In the genomic region with DNA sequence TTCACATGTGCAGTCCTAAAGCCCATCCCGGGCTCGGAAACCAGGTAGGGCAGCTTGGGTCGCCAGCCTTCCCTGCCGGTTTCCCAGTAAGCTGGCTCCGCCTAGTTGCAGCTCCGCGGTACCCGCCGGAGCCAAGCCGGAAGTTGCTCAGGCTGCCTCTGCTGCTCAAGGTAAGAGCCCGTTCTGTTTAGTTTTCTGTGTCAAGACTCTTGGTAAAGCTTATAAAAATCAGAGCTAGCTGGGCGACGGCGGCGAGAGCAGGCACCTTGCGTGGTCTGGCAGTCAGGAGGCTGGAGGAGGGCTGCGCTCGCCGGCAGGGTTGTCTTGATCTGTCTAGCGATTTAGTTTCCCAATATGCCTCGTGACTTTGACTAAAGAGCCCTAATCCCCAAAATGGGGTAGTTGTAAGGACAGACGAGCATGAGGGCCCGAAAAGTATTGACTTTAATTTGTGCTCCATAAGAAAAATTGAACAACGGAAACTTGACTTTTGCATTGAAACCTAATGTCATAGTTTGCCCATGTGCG, we compare ENCODE assay signal across 8 mouse cellular contexts. TPM values are rescaled to one million over a fixed set of nuclear protein-coding genes. Genes with fewer than 3 reads are reported as not detected.
DNase-seq lines count a peak whose midpoint lies in the region; ATAC-seq and TF ChIP-seq lines count a peak whose summit lies in the region.

No protein-coding gene starts in this region.

- H3K9me3 ChIP-seq in G1E (replicated peaks) = no peaks in the 10 kb centered on the region
- no peaks in the 10 kb centered on the region for H3K9me3 ChIP-seq in forebrain, embryonic 16.5 days (ENCODE audit: control insufficient read depth, low read length)
- H3K9me3 ChIP-seq in lung, embryonic 15.5 days = no peaks in the 10 kb centered on the region

- H3K4me2 ChIP-seq in forebrain, embryonic 16.5 days (ENCODE audit: low read length) = peak overlapping the region; percentile 81
- H3K4me2 ChIP-seq in lung, embryonic 15.5 days = peak overlapping the region; percentile 82

- H3K27ac ChIP-seq in forebrain, embryonic 16.5 days (ENCODE audit: low read length) = no peak overlapping the region
- peak overlapping the region; percentile 73 for H3K27ac ChIP-seq in lung, embryonic 15.5 days

- DNase-seq in G1E (ENCODE audit: low spot score) = peak; percentile 56
- peak; percentile 0 for DNase-seq in cerebellum, adult 11 months
- peak; percentile 5 to 21 for DNase-seq in layer of hippocampus, adult 8-10 months (ENCODE audit: low spot score in 2 of 2)
- DNase-seq in testis, postnatal 10 days (ENCODE audit: low spot score) = peak; percentile 60

- peaks cover 17% of the 10 kb centered on the region for H3K36me3 ChIP-seq in G1E (replicated peaks)
- no peaks in the 10 kb centered on the region for H3K36me3 ChIP-seq in forebrain, embryonic 16.5 days (ENCODE audit: control insufficient read depth, insufficient read depth)
- no peaks in the 10 kb centered on the region for H3K36me3 ChIP-seq in lung, embryonic 15.5 days

- peaks cover 52% of the 10 kb centered on the region for H3K4me1 ChIP-seq in G1E (ENCODE audit: insufficient read depth, low read depth, low read length)
- peaks cover 4% of the 10 kb centered on the region for H3K4me1 ChIP-seq in forebrain, embryonic 16.5 days (replicated peaks; ENCODE audit: control insufficient read depth, insufficient read depth, low read length)
- peaks cover 5% of the 10 kb centered on the region for H3K4me1 ChIP-seq in lung, embryonic 15.5 days

- H3K4me3 ChIP-seq in G1E (ENCODE audit: low read depth, low read length) = peak overlapping the region; percentile 80
- peak overlapping the region; percentile 58 for H3K4me3 ChIP-seq in forebrain, embryonic 16.5 days (replicated peaks; ENCODE audit: low read length)
- peak overlapping the region; percentile 51 for H3K4me3 ChIP-seq in lung, embryonic 15.5 days

- ATAC-seq in G1E (ENCODE audit: extremely low read depth, insufficient number of reproducible peaks, low FRiP score, poor library complexity, severe bottlenecking) = peak; percentile 28
- peak; percentile 89 for ATAC-seq in forebrain, embryonic 16.5 days
- ATAC-seq in hematopoietic stem cell, adult 5-6 weeks (replicated peaks in 1 of 2; ENCODE audit: insufficient read depth in 1 of 2, low FRiP score in 2 of 2, low TSS enrichment in 1 of 2, low read depth in 1 of 2, poor library complexity in 2 of 2, severe bottlenecking in 2 of 2) = peak; percentile 72 to 73
- ATAC-seq in lung, embryonic 15.5 days (ENCODE audit: borderline replicate concordance, extremely low read depth, low FRiP score, low TSS enrichment) = peak; percentile 81
- ATAC-seq in neutrophil, adult 5-6 weeks (ENCODE audit: extremely low read depth, insufficient number of reproducible peaks, low FRiP score, poor library complexity, severe bottlenecking) = peak; percentile 74

- no peak for TF ChIP-seq CTCF in G1E (IDR thresholded peaks at IDR 0.05; ENCODE audit: low read depth, low read length)

- WGBS in forebrain, embryonic 16.5 days = 2% methylated on average over 25 of the region's 25 CpGs
- WGBS in lung, embryonic 15.5 days = 1% methylated on average over 25 of the region's 25 CpGs

- peak overlapping the region; percentile 49 for H3K9ac ChIP-seq in forebrain, embryonic 16.5 days (replicated peaks; ENCODE audit: low read depth, low read length)
- peak overlapping the region; percentile 35; the same call in 1 of the 2 replicates for H3K9ac ChIP-seq in lung, embryonic 15.5 days

- no peaks in the 10 kb centered on the region for H3K27me3 ChIP-seq in G1E (ENCODE audit: insufficient read depth, low read length)
- H3K27me3 ChIP-seq in forebrain, embryonic 16.5 days (replicated peaks; ENCODE audit: control insufficient read depth, insufficient read depth, low read length) = no peaks in the 10 kb centered on the region
- H3K27me3 ChIP-seq in lung, embryonic 15.5 days = no peaks in the 10 kb centered on the region

RNA-seq across cellular contexts. Expression of gene Frrs1, which starts 2.3 kb away (rescaled TPM):
- total RNA-seq in G1E (2014; fragmentation: Nextera tagmentation) (99.0 and 105 TPM in 2 replicates), G1E (2017) (33.5 and 37.1 TPM in 2 replicates)
- 8.7 and 26.1 TPM in 2 replicates for polyA plus RNA-seq in G1E (2012)
- 3.4 and 4.0 TPM in 2 replicates for polyA plus RNA-seq in forebrain, embryonic 16.5 days (2015; fragmentation: Nextera tagmentation; extraction: Ambion mirVana)
- 22.6 and 33.3 TPM in 2 replicates for total RNA-seq in hematopoietic stem cell, adult 5-6 weeks (2017)
- 1 to 10 TPM in 2 of 4 experiments, under 1 TPM in 2; 0.47 to 3.0 (median 1.5) TPM for total RNA-seq in layer of hippocampus, adult 8-10 months (2022)
- 7.3 and 8.7 TPM in 2 replicates for polyA plus RNA-seq in lung, embryonic 15.5 days (2015; fragmentation: Nextera tagmentation; extraction: Ambion mirVana)
- 8.6 and 10.8 TPM in 2 replicates for total RNA-seq in neutrophil, adult 5-6 weeks (2017)

RNA-seq across cellular contexts. Expression of gene Agl, which starts 53.6 kb away (rescaled TPM):
- total RNA-seq in G1E (2014; fragmentation: Nextera tagmentation) (33.6 and 38.7 TPM in 2 replicates), G1E (2017) (13.5 and 15.1 TPM in 2 replicates)
- polyA plus RNA-seq in G1E (2012) = 1.3 and 1.7 TPM in 2 replicates
- 14.0 and 15.0 TPM in 2 replicates for polyA plus RNA-seq in forebrain, embryonic 16.5 days (2015; fragmentation: Nextera tagmentation; extraction: Ambion mirVana)
- total RNA-seq in hematopoietic stem cell, adult 5-6 weeks (2017) = 8.6 and 11.3 TPM in 2 replicates
- total RNA-seq in layer of hippocampus, adult 8-10 months (2022) = 10 to 100 TPM; 26.4 to 27.8 (median 27.1) TPM
- polyA plus RNA-seq in lung, embryonic 15.5 days (2015; fragmentation: Nextera tagmentation; extraction: Ambion mirVana) = 14.3 and 17.7 TPM in 2 replicates
- total RNA-seq in neutrophil, adult 5-6 weeks (2017) = 13.9 and 17.3 TPM in 2 replicates

Comparison
In these comparisons a context has a peak if more than half of its experiments do, and no peak if none do; other contexts are left out.
1. ATAC-seq: peak in every context shown above with its lines; median percentile 89 in forebrain, embryonic 16.5 days; 81 in lung, embryonic 15.5 days; 74 in neutrophil, adult 5-6 weeks; 72 in hematopoietic stem cell, adult 5-6 weeks; 28 in G1E.
2. DNase-seq: peak in every context shown above with its lines; median percentile 60 in testis, postnatal 10 days; 56 in G1E; 13 in layer of hippocampus, adult 8-10 months; 0 in cerebellum, adult 11 months.